Comparison of ENCODE assay signal across 16 mouse cellular contexts in genomic region chr12:117239927-117240715, GRCm38 (mm10).
DNase-seq lines count a peak whose midpoint lies in the region; ATAC-seq and TF ChIP-seq lines count a peak whose summit lies in the region.
"Had no signal": no experiment of that assay in that cellular context is flagged by ENCODE, and none has a peak within 500 bp of the region (broad histone marks: within the 10 kb centered on the region; RNA-seq: fewer than 3 reads in every experiment).

No protein-coding gene starts in this region.

- H3K9me3 ChIP-seq in midbrain, embryonic 15.5 days, result no peaks in the 10 kb centered on the region
- H3K9me3 ChIP-seq: heart, embryonic 12.5 days; limb, embryonic 12.5 days; stomach, embryonic 15.5 days had no signal

- H3K27me3 ChIP-seq in midbrain, embryonic 15.5 days (replicated peaks), result no peaks in the 10 kb centered on the region
- H3K27me3 ChIP-seq: stomach, embryonic 15.5 days had no signal

- DNase-seq in heart, adult 18-20 months, result peak; percentile 5 to 7
- DNase-seq in heart, postnatal 14 days, result no peak
- peak; percentile 13 for DNase-seq in lung, postnatal 10 days
- DNase-seq in lung, postnatal 4 days, result no peak
- DNase-seq in NIH3T3 (ENCODE audit: low read depth), result peak; percentile 4
- DNase-seq in right cerebral cortex, postnatal 14 days, result no peak
- DNase-seq in left cerebral cortex, adult 2 months (ENCODE audit: extremely low spot score in 1 of 2, low spot score in 2 of 2), result no peak
- DNase-seq: gastrocnemius, postnatal 14 days; kidney, adult 9 months; spleen, adult 18-20 months had no signal

- H3K4me2 ChIP-seq in midbrain, embryonic 15.5 days, result no peak overlapping the region
- H3K4me2 ChIP-seq: heart, embryonic 12.5 days; limb, embryonic 12.5 days; stomach, embryonic 15.5 days had no signal

- no peak overlapping the region for H3K4me3 ChIP-seq in midbrain, embryonic 15.5 days
- no peak overlapping the region for H3K4me3 ChIP-seq in left cerebral cortex, adult 2 months
- H3K4me3 ChIP-seq: heart, embryonic 12.5 days; limb, embryonic 12.5 days; stomach, embryonic 15.5 days had no signal

- H3K4me1 ChIP-seq in midbrain, embryonic 15.5 days, result peaks cover 11% of the 10 kb centered on the region
- H3K4me1 ChIP-seq: limb, embryonic 12.5 days; stomach, embryonic 15.5 days had no signal

- H3K36me3 ChIP-seq in midbrain, embryonic 15.5 days (replicated peaks), result peaks cover 22% of the 10 kb centered on the region; the same call in 1 of the 2 replicates
- H3K36me3 ChIP-seq: heart, embryonic 12.5 days; limb, embryonic 12.5 days; stomach, embryonic 15.5 days had no signal

- TF ChIP-seq CTCF in left cerebral cortex, adult 2 months (IDR thresholded peaks at IDR 0.05), result no peak

- H3K27ac ChIP-seq in midbrain, embryonic 15.5 days, result peak overlapping the region; percentile 26; the same call in 1 of the 2 replicates
- H3K27ac ChIP-seq in left cerebral cortex, adult 2 months, result no peak overlapping the region
- H3K27ac ChIP-seq: limb, embryonic 12.5 days; liver, embryonic 14.5 days; macrophage; stomach, embryonic 15.5 days had no signal

- no peak overlapping the region for H3K9ac ChIP-seq in midbrain, embryonic 15.5 days
- H3K9ac ChIP-seq: heart, embryonic 12.5 days; limb, embryonic 12.5 days; liver, embryonic 14.5 days; stomach, embryonic 15.5 days had no signal

- no peak for ATAC-seq in midbrain, embryonic 15.5 days (replicated peaks)

- WGBS in midbrain, embryonic 15.5 days, result 71% methylated on average over 9 of the region's 9 CpGs

- intact Hi-C loops in heart, postnatal 14 days (cut with DNase I), result loop anchor here (5.0 kb wide), 1 partner anchor 53 kb away; no protein-coding TSS in a partner anchor
- intact Hi-C loops in left cerebral cortex, adult 2 months (cut with DNase I), result no loop called here

Comparison
In these comparisons a context has a peak if more than half of its experiments do, and no peak if none do; other contexts are left out.
1. DNase-seq: peak in heart, adult 18-20 months (2 of 2), lung, postnatal 10 days (single experiment) and NIH3T3 (single experiment); none in heart, postnatal 14 days (0 of 2), lung, postnatal 4 days (0 of 2), right cerebral cortex, postnatal 14 days (single experiment) and left cerebral cortex, adult 2 months (0 of 2).